Mouse (Mus musculus) spleen, adult 2 months (tissue): ENCODE measurements around the gene Syngr3. TPM values are rescaled to one million over a fixed set of nuclear protein-coding genes. Genes with fewer than 3 reads are reported as not detected.

Source experiments
- DNase-seq, 2 experiments: peaks; one replicate each; pipeline versions ENCODE4 v3.0.0 to v3.0.0-alpha.2; 2012 to 2021; ENCODE audit warnings: low spot score in 2 of 2, low read depth in 1 of 2
- H3K27ac ChIP-seq: fragments of 200-500 bp; 2 replicates; pipeline ENCODE4 v1.5.1; 2012; ENCODE audit warnings: low read length, inconsistent platforms; ENCODE audit not compliant: insufficient read depth
- H3K27me3 ChIP-seq: fragments of 200-500 bp; 2 replicates; pipeline ENCODE4 v1.6.1; 2012; ENCODE audit warnings: mild to moderate bottlenecking, moderate library complexity, low read length, inconsistent platforms; ENCODE audit not compliant: control insufficient read depth, insufficient read depth
- H3K36me3 ChIP-seq: fragments of 200-500 bp; 2 replicates; pipeline ENCODE4 v1.6.1; 2012; ENCODE audit warnings: mild to moderate bottlenecking, low read length, inconsistent platforms; ENCODE audit not compliant: control insufficient read depth, insufficient read depth
- H3K4me1 ChIP-seq: fragments of 200-500 bp; 2 replicates; pipeline ENCODE4 v1.6.1; 2011; ENCODE audit warnings: inconsistent platforms; ENCODE audit not compliant: control insufficient read depth, insufficient read depth, insufficient read length
- H3K4me3 ChIP-seq: fragments of 200-500 bp; 2 replicates; pipeline ENCODE4 v1.5.1; 2011; ENCODE audit warnings: mild to moderate bottlenecking, inconsistent platforms; ENCODE audit not compliant: insufficient read depth, insufficient read length; ENCODE audit errors: extremely low read depth
- CTCF ChIP-seq: fragments of 200-500 bp; IDR thresholded peaks from 2 replicates; pipeline ENCODE4 v1.5.1; 2011; ENCODE audit warnings: mild to moderate bottlenecking, inconsistent platforms; ENCODE audit not compliant: insufficient read depth, insufficient read length, insufficient replicate concordance; ENCODE audit errors: extremely low read depth
- POLR2A ChIP-seq: fragments of 200-500 bp; IDR thresholded peaks from 2 replicates; pipeline ENCODE4 v1.6.1; 2011; ENCODE audit warnings: low read depth, low read length, inconsistent platforms
- WGBS: fragments of 180-500 bp; shearing (Covaris S2); methylation state at CpG from one replicate; pipeline ENCODE4 v1.1.7; 2018; 5-methylcytosine and 5-hydroxymethylcytosine counted together
- polyA plus RNA-seq: library from polyadenylated mRNA; depleted of rRNA; stranded (reverse); fragments of >200 nt; gene quantifications from 2 replicates; pipeline ENCODE4 v1.2.3, GENCODE M21; 2012

The Syngr3 gene
- polyA plus RNA-seq, 1 experiment, result 0.23 TPM

DNA sequence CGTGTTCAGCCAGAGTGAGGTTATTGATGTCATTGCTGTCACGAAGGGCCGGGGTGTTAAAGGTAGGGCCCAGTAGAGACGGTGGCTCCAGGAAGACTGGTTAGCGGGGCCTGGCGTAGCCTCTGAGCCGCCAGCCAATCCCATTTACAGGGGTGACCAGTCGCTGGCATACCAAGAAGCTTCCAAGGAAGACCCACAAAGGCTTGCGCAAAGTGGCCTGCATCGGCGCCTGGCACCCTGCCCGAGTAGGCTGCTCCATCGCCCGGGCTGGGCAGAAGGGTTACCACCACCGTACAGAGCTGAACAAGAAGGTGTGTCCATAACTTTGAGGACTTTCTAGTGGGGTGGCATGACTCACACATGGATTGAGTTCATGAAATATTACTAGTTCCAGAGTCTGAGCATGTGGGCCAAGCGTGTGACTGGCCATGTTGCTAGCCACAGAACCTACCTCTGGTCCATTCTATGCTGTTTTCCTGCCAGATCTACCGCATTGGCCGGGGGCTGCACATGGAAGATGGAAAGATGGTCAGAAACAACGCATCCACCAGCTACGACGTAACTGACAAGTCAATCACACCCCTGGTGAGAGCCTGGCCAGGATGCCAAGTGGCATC, 43.8 kb upstream of the Syngr3 start:
- TF ChIP-seq POLR2A (no peak), CTCF (no peak)
- Histone ChIP-seq H3K27me3 (no peaks in the 10 kb centered on the region), H3K4me1 (peaks cover 7% of the 10 kb centered on the region; the same call in 1 of the 2 replicates), H3K4me3 (no peak overlapping the region), H3K27ac (no peak overlapping the region), H3K36me3 (no peaks in the 10 kb centered on the region)
- 90% methylated on average over 21 of the region's 21 CpGs for WGBS
- DNase-seq, result no peak

- peaks cover 6% of the 10 kb centered on the region; the same call in 1 of the 2 replicates for H3K4me1 ChIP-seq
- DNase-seq, result no peak
- TF ChIP-seq CTCF (no peak), POLR2A (no peak)
- H3K36me3 ChIP-seq, result no peaks in the 10 kb centered on the region
- H3K27me3 ChIP-seq, result no peaks in the 10 kb centered on the region
- WGBS, result 88% methylated on average over 12 of the region's 12 CpGs
- no peak overlapping the region for H3K4me3 ChIP-seq
- no peak overlapping the region for H3K27ac ChIP-seq
These were observed 42.6 kb upstream of the Syngr3 start for GRCm38 (mm10) chr17:24732233-24732935.

- 76% methylated on average over 14 of the region's 14 CpGs for WGBS
- no peak overlapping the region for H3K27ac ChIP-seq
These were observed 41.0 kb upstream of the Syngr3 start for GRCm38 (mm10) chr17:24730787-24731186.

GRCm38 (mm10) chr17:24729067-24729466, 39.3 kb upstream of the Syngr3 start:
- no peak for DNase-seq
- 92% methylated on average over 6 of the region's 6 CpGs for WGBS
- Histone ChIP-seq H3K27ac (no peak overlapping the region), H3K4me3 (no peak overlapping the region), H3K36me3 (no peaks in the 10 kb centered on the region), H3K4me1 (no peaks in the 10 kb centered on the region; the same call in 1 of the 2 replicates), H3K27me3 (no peaks in the 10 kb centered on the region)
- no peak for TF ChIP-seq CTCF
- TF ChIP-seq POLR2A, result no peak

More at GRCm38 (mm10) chr17:24730787-24731186, 41.0 kb upstream of the Syngr3 start:
- Histone ChIP-seq H3K27me3 (no peaks in the 10 kb centered on the region), H3K4me1 (no peaks in the 10 kb centered on the region), H3K4me3 (no peak overlapping the region), H3K36me3 (no peaks in the 10 kb centered on the region)
- no peak for DNase-seq
- TF ChIP-seq POLR2A, result no peak
- TF ChIP-seq CTCF, result no peak

- TF ChIP-seq CTCF (no peak), POLR2A (no peak)
- Histone ChIP-seq H3K36me3 (no peaks in the 10 kb centered on the region), H3K27ac (no peak overlapping the region), H3K27me3 (no peaks in the 10 kb centered on the region), H3K4me1 (peaks cover 5% of the 10 kb centered on the region; the same call in 1 of the 2 replicates), H3K4me3 (no peak overlapping the region)
- 86% methylated on average over 17 of the region's 17 CpGs for WGBS
- DNase-seq, result no peak
These were observed 38.4 kb upstream of the Syngr3 start for GRCm38 (mm10) chr17:24728184-24728583.

DNA sequence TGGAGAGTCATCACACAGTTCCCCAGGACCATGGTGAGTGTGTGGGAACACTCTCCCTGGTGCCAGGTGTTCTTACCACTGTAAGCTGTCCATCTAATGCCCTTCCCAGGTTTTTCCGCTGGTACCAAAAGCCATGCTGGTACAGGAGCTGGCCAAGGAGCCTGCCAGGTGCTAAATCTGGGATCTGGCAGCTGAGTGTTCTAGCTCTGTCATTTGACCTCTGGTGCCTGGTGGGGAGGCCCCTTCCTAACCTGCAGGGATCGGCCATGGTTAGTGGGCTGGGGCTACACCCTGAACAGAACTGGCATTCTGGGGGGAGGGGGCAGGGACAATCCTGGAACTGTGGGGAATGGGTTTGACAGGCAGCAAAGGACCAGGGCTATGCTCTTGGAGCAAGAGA, 37.9 kb upstream of the Syngr3 start, which contains the start of gene Rpl3l:
Rpl3l (plus strand) TSS at position 203 of the 400 bp plus-strand sequence.
- H3K4me1 ChIP-seq, result peaks cover 7% of the 10 kb centered on the region; the same call in 1 of the 2 replicates
- TF ChIP-seq POLR2A (no peak), CTCF (no peak)
- H3K4me3 ChIP-seq, result no peak within 1 kb of the TSS
- no peaks in the 10 kb centered on the region for H3K27me3 ChIP-seq
- DNase-seq, result no peak
- no peak within 1 kb of the TSS for H3K27ac ChIP-seq
- 91% methylated on average over 2 of the region's 2 CpGs for WGBS
- no peaks in the 10 kb centered on the region for H3K36me3 ChIP-seq
